Mouse (Mus musculus) thymus, adult 2 months (tissue): ENCODE measurements at regions not wholly inside any gene's neighbourhood (a gene's known extent, or its start where the extent isn't known, plus 50 kb on each side); places are given as distances from the start of the nearest gene placed in this dataset.

ENCODE experiments used
- CTCF ChIP-seq: fragments of 200-500 bp; IDR thresholded peaks from 2 replicates; pipeline ENCODE4 v1.5.1; 2012; ENCODE audit warnings: mild to moderate bottlenecking, control low read depth, low read length, moderate library complexity, borderline replicate concordance; ENCODE audit not compliant: control insufficient read depth, poor library complexity, insufficient read depth; ENCODE audit errors: extremely low read depth
- POLR2A ChIP-seq: fragments of 200-500 bp; IDR thresholded peaks from 2 replicates; pipeline ENCODE4 v1.6.1; 2012; ENCODE audit warnings: mild to moderate bottlenecking, low read length, control low read depth, moderate library complexity; ENCODE audit not compliant: control insufficient read depth, poor library complexity, insufficient read depth; ENCODE audit errors: extremely low read depth

DNA sequence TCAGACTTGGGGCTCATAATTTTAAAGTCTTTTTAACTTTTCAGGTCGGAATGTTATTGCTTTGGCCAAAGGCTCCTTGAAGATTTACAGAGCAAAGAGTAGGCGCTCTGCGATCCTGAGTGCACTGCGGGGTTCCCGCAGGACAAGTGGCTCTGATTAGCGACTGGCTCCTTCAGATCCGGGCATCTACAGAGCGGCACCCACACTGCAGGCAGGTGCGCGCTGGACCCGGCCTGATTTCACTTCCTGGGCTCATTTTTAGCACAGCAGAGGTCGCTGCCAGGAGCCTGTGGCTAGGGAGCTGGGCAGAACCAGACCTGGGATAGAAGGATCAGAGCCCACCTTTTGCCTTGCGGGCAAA lies 156.6 kb downstream of the Matn1 start:
- TF ChIP-seq CTCF = no peak
- TF ChIP-seq POLR2A = no peak
